Mouse (Mus musculus): ENCODE results near the gene Ddah2. TPM values are rescaled to one million over a fixed set of nuclear protein-coding genes. Genes with fewer than 3 reads are reported as not detected.

Ddah2 gene
- polyA plus RNA-seq, 1 experiment from 2014 or later = 261 TPM

- no peak overlapping the region for H3K4me3 ChIP-seq (replicated peaks)
- no peak for ATAC-seq (ENCODE audit: low FRiP score)
- H3K4me2 ChIP-seq = no peak overlapping the region
- no peaks in the 10 kb centered on the region for H3K27me3 ChIP-seq (replicated peaks)
- peaks cover 15% of the 10 kb centered on the region for H3K36me3 ChIP-seq
- H3K9me3 ChIP-seq (replicated peaks) = no peaks in the 10 kb centered on the region
- H3K9ac ChIP-seq (replicated peaks) = no peak overlapping the region
- WGBS = 90% methylated on average over 8 of the region's 8 CpGs
- peaks cover 13% of the 10 kb centered on the region for H3K4me1 ChIP-seq
- no peak overlapping the region for H3K27ac ChIP-seq (replicated peaks)
Observed at GRCm38 (mm10) chr17:35020551-35020950, 38.3 kb upstream of the Ddah2 start.

- Histone ChIP-seq H3K36me3 (peaks cover 8% of the 10 kb centered on the region), H3K4me1 (peaks cover 15% of the 10 kb centered on the region), H3K4me2 (peak overlapping the region; percentile 25), H3K9me3 (replicated peaks) (no peaks in the 10 kb centered on the region), H3K27ac (replicated peaks) (no peak overlapping the region), H3K9ac (replicated peaks) (no peak overlapping the region), H3K27me3 (replicated peaks) (no peaks in the 10 kb centered on the region), H3K4me3 (replicated peaks) (no peak overlapping the region)
- 9% methylated on average over 17 of the region's 17 CpGs for WGBS
- 0 out of 2 replicates have a peak, but pooled peaks have one; percentile 26 for ATAC-seq (ENCODE audit: low FRiP score)
Observed at GRCm38 (mm10) chr17:35021163-35021808, 37.5 kb upstream of the Ddah2 start.

GRCm38 (mm10) chr17:35021842-35022477 is 36.9 kb upstream of the Ddah2 start:
- H3K36me3 ChIP-seq = peaks cover under 1% of the 10 kb centered on the region; the same call in 1 of the 2 replicates
- no peak overlapping the region for H3K27ac ChIP-seq (replicated peaks)
- no peak overlapping the region for H3K4me3 ChIP-seq (replicated peaks)
- H3K9ac ChIP-seq (replicated peaks) = no peak overlapping the region
- no peak overlapping the region for H3K4me2 ChIP-seq
- ATAC-seq (ENCODE audit: low FRiP score) = no peak
- peaks cover 15% of the 10 kb centered on the region for H3K4me1 ChIP-seq
- WGBS = 71% methylated on average over 6 of the region's 6 CpGs
- no peaks in the 10 kb centered on the region for H3K9me3 ChIP-seq (replicated peaks)
- H3K27me3 ChIP-seq (replicated peaks) = no peaks in the 10 kb centered on the region

- ATAC-seq (ENCODE audit: low FRiP score) = no peak
Observed at GRCm38 (mm10) chr17:35022541-35023060, 36.2 kb upstream of the Ddah2 start.

GRCm38 (mm10) chr17:35023221-35023620 is 35.6 kb upstream of the Ddah2 start:
- H3K9me3 ChIP-seq (replicated peaks) = no peaks in the 10 kb centered on the region
- 82% methylated on average over 5 of the region's 5 CpGs for WGBS

More at GRCm38 (mm10) chr17:35022541-35023060, 36.2 kb upstream of the Ddah2 start:
- no peak overlapping the region for H3K4me2 ChIP-seq
- peaks cover 19% of the 10 kb centered on the region for H3K4me1 ChIP-seq
- H3K27ac ChIP-seq (replicated peaks) = no peak overlapping the region
- no peak overlapping the region for H3K4me3 ChIP-seq (replicated peaks)
- H3K9me3 ChIP-seq (replicated peaks) = no peaks in the 10 kb centered on the region
- no peak overlapping the region for H3K9ac ChIP-seq (replicated peaks)
- H3K27me3 ChIP-seq (replicated peaks) = no peaks in the 10 kb centered on the region
- 96% methylated on average over 8 of the region's 8 CpGs for WGBS
- H3K36me3 ChIP-seq = no peaks in the 10 kb centered on the region

GRCm38 (mm10) chr17:35023756-35024155 is 35.1 kb upstream of the Ddah2 start:
- Histone ChIP-seq H3K4me1 (peaks cover 21% of the 10 kb centered on the region), H3K27me3 (replicated peaks) (no peaks in the 10 kb centered on the region), H3K9ac (replicated peaks) (no peak overlapping the region), H3K27ac (replicated peaks) (no peak overlapping the region), H3K4me3 (replicated peaks) (no peak overlapping the region), H3K4me2 (no peak overlapping the region), H3K36me3 (no peaks in the 10 kb centered on the region), H3K9me3 (replicated peaks) (no peaks in the 10 kb centered on the region)
- no peak for ATAC-seq (ENCODE audit: low FRiP score)
- WGBS = 68% methylated on average over 4 of the region's 4 CpGs

More at GRCm38 (mm10) chr17:35023221-35023620, 35.6 kb upstream of the Ddah2 start:
- Histone ChIP-seq H3K4me1 (peaks cover 21% of the 10 kb centered on the region), H3K27ac (replicated peaks) (no peak overlapping the region), H3K4me3 (replicated peaks) (no peak overlapping the region), H3K4me2 (no peak overlapping the region), H3K36me3 (no peaks in the 10 kb centered on the region), H3K27me3 (replicated peaks) (no peaks in the 10 kb centered on the region), H3K9ac (replicated peaks) (no peak overlapping the region)
- no peak for ATAC-seq (ENCODE audit: low FRiP score)

GRCm38 (mm10) chr17:35024261-35024660 is 34.6 kb upstream of the Ddah2 start:
- WGBS = 75% methylated on average over 12 of the region's 13 CpGs
- H3K9ac ChIP-seq (replicated peaks) = no peak overlapping the region
- H3K9me3 ChIP-seq (replicated peaks) = no peaks in the 10 kb centered on the region

GRCm38 (mm10) chr17:35024691-35025488 is 33.9 kb upstream of the Ddah2 start:
- H3K4me3 ChIP-seq (replicated peaks) = no peak overlapping the region
- no peak overlapping the region for H3K27ac ChIP-seq (replicated peaks)
- no peak overlapping the region for H3K4me2 ChIP-seq
- no peaks in the 10 kb centered on the region for H3K36me3 ChIP-seq
- no peak overlapping the region for H3K9ac ChIP-seq (replicated peaks)
- peaks cover 24% of the 10 kb centered on the region for H3K4me1 ChIP-seq
- no peak for ATAC-seq (ENCODE audit: low FRiP score)
- H3K27me3 ChIP-seq (replicated peaks) = no peaks in the 10 kb centered on the region
- WGBS = 79% methylated on average over 6 of the region's 10 CpGs
- H3K9me3 ChIP-seq (replicated peaks) = no peaks in the 10 kb centered on the region

More at GRCm38 (mm10) chr17:35024261-35024660, 34.6 kb upstream of the Ddah2 start:
- ATAC-seq (ENCODE audit: low FRiP score) = no peak
- H3K27me3 ChIP-seq (replicated peaks) = no peaks in the 10 kb centered on the region
- no peak overlapping the region for H3K4me3 ChIP-seq (replicated peaks)
- no peak overlapping the region for H3K27ac ChIP-seq (replicated peaks)
- no peaks in the 10 kb centered on the region for H3K36me3 ChIP-seq
- peaks cover 21% of the 10 kb centered on the region for H3K4me1 ChIP-seq
- no peak overlapping the region for H3K4me2 ChIP-seq

GRCm38 (mm10) chr17:35026206-35026605 is 32.6 kb upstream of the Ddah2 start:
- Histone ChIP-seq H3K4me2 (no peak overlapping the region), H3K27ac (replicated peaks) (no peak overlapping the region), H3K4me3 (replicated peaks) (no peak overlapping the region), H3K36me3 (no peaks in the 10 kb centered on the region), H3K9me3 (replicated peaks) (no peaks in the 10 kb centered on the region), H3K9ac (replicated peaks) (no peak overlapping the region), H3K4me1 (peaks cover 26% of the 10 kb centered on the region), H3K27me3 (replicated peaks) (no peaks in the 10 kb centered on the region)
- WGBS = 80% methylated on average over 5 of the region's 5 CpGs
- ATAC-seq (ENCODE audit: low FRiP score) = no peak

- Histone ChIP-seq H3K4me2 (0 out of 2 replicates have a peak within 1 kb of the TSS, but pooled peaks have one; percentile 9), H3K27ac (replicated peaks) (peak within 1 kb of the TSS; percentile 48; the same call in 1 of the 2 replicates), H3K9me3 (replicated peaks) (no peaks in the 10 kb centered on the region)
Observed at GRCm38 (mm10) chr17:35027277-35028068, 31.4 kb upstream of the Ddah2 start, which contains the start of gene Sapcd1. TSS of gene Sapcd1 (minus strand) at chr17:35028016.

GRCm38 (mm10) chr17:35028315-35028714 is 30.5 kb upstream of the Ddah2 start:
- H3K4me2 ChIP-seq = no peak overlapping the region
- 90% methylated on average over 2 of the region's 2 CpGs for WGBS

More at GRCm38 (mm10) chr17:35027277-35028068, 31.4 kb upstream of the Ddah2 start, which contains the start of gene Sapcd1:
- ATAC-seq (ENCODE audit: low FRiP score) = 0 out of 2 replicates have a peak, but pooled peaks have one; percentile 32
- WGBS = 33% methylated on average over 12 of the region's 13 CpGs
- peaks cover 22% of the 10 kb centered on the region for H3K4me1 ChIP-seq
- no peak within 1 kb of the TSS for H3K4me3 ChIP-seq (replicated peaks)
- no peaks in the 10 kb centered on the region for H3K27me3 ChIP-seq (replicated peaks)
- no peaks in the 10 kb centered on the region for H3K36me3 ChIP-seq
- 0 out of 2 replicates have a peak within 1 kb of the TSS, but pooled peaks have one; percentile 10 for H3K9ac ChIP-seq (replicated peaks)

More at GRCm38 (mm10) chr17:35028315-35028714, 30.5 kb upstream of the Ddah2 start:
- H3K9ac ChIP-seq (replicated peaks) = no peak overlapping the region
- H3K4me3 ChIP-seq (replicated peaks) = no peak overlapping the region
- H3K36me3 ChIP-seq = no peaks in the 10 kb centered on the region
- ATAC-seq (ENCODE audit: low FRiP score) = no peak
- no peaks in the 10 kb centered on the region for H3K9me3 ChIP-seq (replicated peaks)
- no peaks in the 10 kb centered on the region for H3K27me3 ChIP-seq (replicated peaks)
- H3K4me1 ChIP-seq = peaks cover 22% of the 10 kb centered on the region
- no peak overlapping the region for H3K27ac ChIP-seq (replicated peaks)

All from neural tube, embryonic 15.5 days (tissue).